In genomic region chr6:38293708-38294107, GRCm38 (mm10) we compare ENCODE assay signal across 20 mouse cellular contexts. TPM values are rescaled to one million over a fixed set of nuclear protein-coding genes. Genes with fewer than 3 reads are reported as not detected.
DNase-seq lines count a peak whose midpoint lies in the region; ATAC-seq and TF ChIP-seq lines count a peak whose summit lies in the region.
"Had no signal": no experiment of that assay in that cellular context is flagged by ENCODE, and none has a peak within 500 bp of the region (broad histone marks: within the 10 kb centered on the region; RNA-seq: fewer than 3 reads in every experiment).

No protein-coding gene starts in this region.

- no peak overlapping the region for H3K4me2 ChIP-seq in midbrain, embryonic 14.5 days (ENCODE audit: low read length)
- no peak overlapping the region for H3K4me2 ChIP-seq in midbrain, embryonic 16.5 days (ENCODE audit: low read length)
- H3K4me2 ChIP-seq: heart, embryonic 13.5 days; limb, embryonic 13.5 days had no signal

- no peak overlapping the region for H3K9ac ChIP-seq in midbrain, embryonic 14.5 days (replicated peaks; ENCODE audit: low read length)
- no peak overlapping the region for H3K9ac ChIP-seq in midbrain, embryonic 16.5 days (ENCODE audit: low read depth, low read length)
- H3K9ac ChIP-seq: heart, embryonic 13.5 days; limb, embryonic 13.5 days had no signal

- H3K36me3 ChIP-seq in midbrain, embryonic 14.5 days (ENCODE audit: control insufficient read depth, insufficient read depth, low read length), result peaks cover 41% of the 10 kb centered on the region
- H3K36me3 ChIP-seq in midbrain, embryonic 16.5 days (ENCODE audit: control insufficient read depth, insufficient read depth, low read length), result peaks cover 13% of the 10 kb centered on the region

- peak; percentile 15; the same call in 1 of the 2 replicates for TF ChIP-seq CTCF in gastrocnemius, adult 2 months (IDR thresholded peaks at IDR 0.05)
- peak; percentile 60 for TF ChIP-seq CTCF in layer of hippocampus, adult 2 months (conservative IDR thresholded peaks at IDR 0.05)
- peak; percentile 30 for TF ChIP-seq CTCF in Patski (IDR thresholded peaks at IDR 0.05)

- CTCF ChIA-PET in Patski (lab: Charles Lee), result interaction anchor here (1.3 kb wide), 1 partner anchor 10 kb away, joined by 4 read pairs; no protein-coding TSS in a partner anchor

- H3K4me3 ChIP-seq in gastrocnemius, adult 2 months, result no peak overlapping the region
- H3K4me3 ChIP-seq in layer of hippocampus, adult 2 months, result no peak overlapping the region
- H3K4me3 ChIP-seq in midbrain, embryonic 14.5 days (replicated peaks; ENCODE audit: low read depth, low read length), result no peak overlapping the region
- H3K4me3 ChIP-seq in midbrain, embryonic 16.5 days (ENCODE audit: low read depth, low read length), result no peak overlapping the region
- H3K4me3 ChIP-seq: forebrain, embryonic 10.5 days; heart, embryonic 13.5 days; limb, embryonic 13.5 days had no signal

- intact Hi-C loops in gastrocnemius, adult 2 months (cut with DNase I), result no loop called here
- intact Hi-C loops in gastrocnemius, postnatal 14 days (cut with DNase I; ENCODE audit: low total_unique reads), result no loop called here

- H3K9me3 ChIP-seq in midbrain, embryonic 14.5 days (ENCODE audit: control insufficient read depth, low read length), result no peaks in the 10 kb centered on the region
- no peaks in the 10 kb centered on the region for H3K9me3 ChIP-seq in midbrain, embryonic 16.5 days (replicated peaks; ENCODE audit: control insufficient read depth, low read length, poor library complexity, severe bottlenecking)
- H3K9me3 ChIP-seq: heart, embryonic 13.5 days; limb, embryonic 13.5 days had no signal

- 41% methylated on average over 3 of the region's 3 CpGs for WGBS in midbrain, embryonic 14.5 days
- 40% methylated on average over 3 of the region's 3 CpGs for WGBS in midbrain, embryonic 16.5 days

- no peak overlapping the region for H3K27ac ChIP-seq in gastrocnemius, adult 2 months
- no peak overlapping the region for H3K27ac ChIP-seq in layer of hippocampus, adult 2 months
- H3K27ac ChIP-seq in midbrain, embryonic 14.5 days (replicated peaks; ENCODE audit: low read depth, low read length), result no peak overlapping the region
- H3K27ac ChIP-seq in midbrain, embryonic 16.5 days (ENCODE audit: low read length), result no peak overlapping the region
- H3K27ac ChIP-seq: heart, embryonic 13.5 days; limb, embryonic 13.5 days; macrophage had no signal

- H3K27me3 ChIP-seq in midbrain, embryonic 14.5 days (ENCODE audit: control insufficient read depth, insufficient read depth, low read length), result 0 out of 2 replicates have a peak, but pooled peaks cover 3% of the 10 kb centered on the region
- H3K27me3 ChIP-seq in midbrain, embryonic 16.5 days (ENCODE audit: control insufficient read depth, insufficient read depth, low read depth, low read length), result no peaks in the 10 kb centered on the region
- H3K27me3 ChIP-seq in Patski, result no peaks in the 10 kb centered on the region
- H3K27me3 ChIP-seq: CH12.LX; heart, embryonic 13.5 days; limb, embryonic 13.5 days had no signal

- no peak for ATAC-seq in midbrain, embryonic 14.5 days (ENCODE audit: low FRiP score, low TSS enrichment)
- ATAC-seq in midbrain, embryonic 16.5 days, result no peak
- ATAC-seq in Patski, result no peak
- no peak for ATAC-seq in megakaryocyte-erythroid progenitor cell, adult 5-6 weeks (replicated peaks; ENCODE audit: low FRiP score, low TSS enrichment, poor library complexity, severe bottlenecking)

- in situ Hi-C loops in Patski (cut with MboI; ENCODE audit: low pct_unique_long_range_greater_than_20kb), result loop anchor here (5.0 kb wide), 1 partner anchor 36 kb away; no protein-coding TSS in a partner anchor

- POLR2A ChIA-PET in Patski (lab: Charles Lee), result no interaction called here

- peaks cover 14% of the 10 kb centered on the region; the same call in 1 of the 2 replicates for H3K4me1 ChIP-seq in midbrain, embryonic 14.5 days (ENCODE audit: control insufficient read depth, insufficient read depth, low read length)
- H3K4me1 ChIP-seq in midbrain, embryonic 16.5 days (ENCODE audit: control insufficient read depth, insufficient read depth, low read length), result peaks cover 6% of the 10 kb centered on the region; the same call in 1 of the 2 replicates

- no peak for DNase-seq in gastrocnemius, adult 2 months
- no peak for DNase-seq in gastrocnemius, postnatal 14 days
- no peak for DNase-seq in layer of hippocampus, adult 2 months (ENCODE audit: low spot score in 2 of 2)
- no peak for DNase-seq in layer of hippocampus, adult 9-10 months (ENCODE audit: low spot score)
- peak; percentile 6 for DNase-seq in midbrain, embryonic 14.5 days
- no peak for DNase-seq in Patski (ENCODE audit: low read depth, low spot score)
- DNase-seq: adrenal gland, postnatal 10 days; cerebellum, adult 9-11 months; heart, adult 11 months; kidney, adult 9 months; lung, adult 18-20 months; right cerebral cortex, adult 18-20 months; thymus, postnatal 14 days had no signal

RNA-seq across cellular contexts. Expression of gene Zc3hav1l, which starts 5.4 kb away (rescaled TPM):
- under 1 TPM; 0.31 to 0.61 TPM for total RNA-seq in gastrocnemius, adult 2 months (2021)
- 1 to 10 TPM; 2.1 to 2.9 TPM for total RNA-seq in gastrocnemius, postnatal 14 days (2021)
- 1 to 10 TPM; 4.5 TPM for total RNA-seq in layer of hippocampus, adult 2 months (2021)
- polyA plus RNA-seq in midbrain, embryonic 14.5 days (2014; fragmentation: Nextera tagmentation; extraction: Ambion mirVana), result 8.1 and 10.2 TPM in 2 replicates
- 7.0 and 8.3 TPM in 2 replicates for polyA plus RNA-seq in midbrain, embryonic 16.5 days (2015; fragmentation: Nextera tagmentation; extraction: Ambion mirVana)
- 4.0 TPM for polyA plus RNA-seq in Patski (2021)
- 6.9 and 7.3 TPM in 2 replicates for total RNA-seq in megakaryocyte-erythroid progenitor cell, adult 5-6 weeks (2014; fragmentation: Nextera tagmentation)
- 2.9 and 4.3 TPM in 2 replicates for total RNA-seq in megakaryocyte-erythroid progenitor cell, adult 5-6 weeks (2017)

RNA-seq across cellular contexts. Expression of gene D630045J12Rik, which starts 39.9 kb away (rescaled TPM):
- total RNA-seq in gastrocnemius, adult 2 months (2021), result under 1 TPM; 0.26 to 0.47 TPM
- 1 to 10 TPM; 1.0 to 1.5 TPM for total RNA-seq in gastrocnemius, postnatal 14 days (2021)
- total RNA-seq in layer of hippocampus, adult 2 months (2021), result 10 to 100 TPM; 37.1 to 37.4 TPM
- 19.6 and 21.5 TPM in 2 replicates for polyA plus RNA-seq in midbrain, embryonic 14.5 days (2014; fragmentation: Nextera tagmentation; extraction: Ambion mirVana)
- 15.8 and 19.4 TPM in 2 replicates for polyA plus RNA-seq in midbrain, embryonic 16.5 days (2015; fragmentation: Nextera tagmentation; extraction: Ambion mirVana)
- polyA plus RNA-seq in Patski (2021), result 6.5 TPM
- 0.72 and 3.0 TPM in 2 replicates for total RNA-seq in megakaryocyte-erythroid progenitor cell, adult 5-6 weeks (2014; fragmentation: Nextera tagmentation)
- 0.09 and 0.19 TPM in 2 replicates for total RNA-seq in megakaryocyte-erythroid progenitor cell, adult 5-6 weeks (2017)

Comparison
In these comparisons a context has a peak if more than half of its experiments do, and no peak if none do; other contexts are left out.
1. RNA of gene D630045J12Rik, which starts 39.9 kb away (total RNA-seq): 37.1 to 37.4 TPM in layer of hippocampus, adult 2 months; 0.09 to 3.0 TPM in megakaryocyte-erythroid progenitor cell, adult 5-6 weeks, 1.0 to 1.5 TPM in gastrocnemius, postnatal 14 days and 0.26 to 0.47 TPM in gastrocnemius, adult 2 months; every median in the first group is over 4 times any median in the second.
2. Peak in every context shown above with its lines, with median percentiles within 50 percentile points of each other: CTCF ChIP-seq.